Mouse (Mus musculus) CD4-positive, CD25-positive, alpha-beta regulatory T cell, adult 2 months (primary cell): ENCODE data around the gene Abcc4.

Source experiments
- DNase-seq: peaks from one replicate; pipeline ENCODE4 v3.0.0-alpha.2; 2012; ENCODE audit warnings: low read depth, low spot score

Abcc4 gene

GRCm38 (mm10) chr14:118638447-118639275 is 67.4 kb downstream of the Abcc4 start:
- no peak for DNase-seq

DNA sequence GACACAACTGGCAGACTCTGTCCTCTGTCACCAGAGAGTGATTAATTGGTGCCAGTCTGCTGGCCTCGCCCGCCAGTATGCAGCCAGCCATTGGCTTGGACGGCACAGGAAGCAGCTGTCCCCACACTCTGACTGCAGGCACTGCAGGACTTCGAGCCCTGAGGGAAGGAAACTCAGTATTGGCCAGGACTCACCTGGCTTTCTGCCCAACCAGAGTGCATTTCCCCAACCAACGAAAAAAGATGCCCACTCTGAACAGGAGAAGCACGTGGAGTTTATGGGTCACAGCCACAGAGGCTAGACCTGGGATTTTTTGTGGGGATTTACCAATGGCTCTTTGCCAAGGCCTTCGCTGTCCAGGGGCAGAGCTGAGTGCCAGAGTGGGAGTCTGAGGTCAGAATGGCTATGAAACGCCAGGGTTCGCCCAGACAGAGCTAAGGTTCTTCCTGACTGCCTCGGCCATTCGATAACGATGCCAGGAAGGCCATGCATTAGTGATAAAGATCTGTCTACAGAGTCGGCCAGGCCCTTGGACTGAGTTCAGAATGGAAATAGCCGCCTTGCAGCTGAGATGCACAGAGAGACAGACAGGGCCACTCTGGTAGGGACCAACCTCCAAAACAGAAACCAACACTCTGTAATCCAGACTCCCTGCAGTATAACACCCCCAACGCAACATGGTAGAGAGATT is 70.4 kb downstream of the Abcc4 start:
- DNase-seq: no peak

- no peak for DNase-seq
These were observed 76.4 kb downstream of the Abcc4 start for GRCm38 (mm10) chr14:118629649-118630048.

DNA sequence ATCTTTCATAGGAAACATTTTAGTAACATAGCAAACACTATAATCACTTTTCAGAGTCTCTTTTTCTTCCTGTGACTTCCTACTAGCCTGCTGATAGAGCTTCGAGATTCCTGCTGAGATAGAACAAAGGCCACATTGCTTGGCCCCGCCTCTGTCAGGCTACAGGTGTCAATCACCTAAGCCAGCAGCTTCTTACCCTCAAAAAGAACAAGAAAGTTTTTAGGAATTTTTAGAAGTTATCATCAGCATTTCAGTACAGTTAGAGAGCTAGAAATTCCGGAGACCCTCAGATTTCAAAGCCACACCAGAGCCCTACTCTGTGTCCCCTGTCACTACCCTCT is 84.6 kb downstream of the Abcc4 start:
- DNase-seq: no peak

- no peak for DNase-seq
These were observed 85.1 kb downstream of the Abcc4 start for GRCm38 (mm10) chr14:118620773-118621448.

- DNase-seq: peak; percentile 71
These were observed 89.2 kb downstream of the Abcc4 start for GRCm38 (mm10) chr14:118616698-118617311.

- DNase-seq: no peak
These were observed 92.3 kb downstream of the Abcc4 start for GRCm38 (mm10) chr14:118613734-118614133.

DNA sequence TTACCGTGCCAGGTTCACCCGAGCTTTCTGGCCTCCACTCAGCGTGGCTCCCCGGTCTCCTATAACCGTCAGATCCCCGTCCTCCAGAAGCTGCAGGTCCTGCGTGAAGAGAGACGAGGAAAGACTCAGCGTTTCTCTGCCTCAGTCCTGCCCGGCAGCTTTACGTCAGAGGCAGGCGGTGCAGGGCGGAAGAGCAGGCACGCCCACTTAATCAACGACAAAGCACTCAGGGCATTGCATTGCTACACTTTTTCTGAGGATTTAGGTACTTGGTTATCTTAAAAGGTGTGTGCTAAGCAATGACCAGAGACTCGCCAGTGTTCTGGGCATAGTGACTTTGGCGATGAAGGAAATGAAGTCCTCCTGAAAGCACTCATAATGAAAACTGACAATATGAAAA is 94.3 kb downstream of the Abcc4 start:
- DNase-seq: no peak

GRCm38 (mm10) chr14:118610786-118611185 is 95.2 kb downstream of the Abcc4 start:
- no peak for DNase-seq

DNA sequence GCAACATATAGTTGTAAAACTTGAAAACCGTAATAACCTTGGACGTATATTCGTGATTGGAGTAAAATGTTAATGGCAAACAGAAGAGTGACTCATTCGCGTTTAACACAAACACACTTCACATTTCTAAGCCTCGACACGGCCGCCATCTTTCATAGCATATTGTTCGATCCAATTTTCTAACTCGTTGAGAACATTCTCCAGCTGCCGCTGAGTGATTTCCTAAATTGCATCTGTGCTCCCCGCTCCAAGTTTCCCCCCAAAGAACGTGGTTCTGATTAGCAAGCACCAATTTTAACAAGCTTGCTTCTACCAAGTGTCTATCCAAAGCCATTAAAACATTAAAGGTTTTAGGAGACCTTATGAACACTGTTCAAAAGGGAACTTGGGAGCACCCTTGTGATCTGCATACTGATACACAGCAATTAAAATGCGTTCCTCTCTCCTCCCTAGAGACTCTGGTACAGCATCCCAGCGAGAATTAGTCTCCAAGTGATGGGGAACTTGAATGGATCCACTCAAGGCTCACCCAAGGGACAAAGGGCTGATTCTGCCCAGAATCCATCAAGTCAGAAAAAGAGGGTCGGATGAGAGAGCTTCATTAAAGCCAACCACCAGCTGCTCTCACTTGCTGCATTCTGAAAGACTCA is 97.1 kb downstream of the Abcc4 start:
- no peak for DNase-seq

- DNase-seq: no peak
These were observed 97.7 kb downstream of the Abcc4 start for GRCm38 (mm10) chr14:118608317-118608716.

GRCm38 (mm10) chr14:118606476-118606875 is 99.5 kb downstream of the Abcc4 start:
- no peak for DNase-seq

DNA sequence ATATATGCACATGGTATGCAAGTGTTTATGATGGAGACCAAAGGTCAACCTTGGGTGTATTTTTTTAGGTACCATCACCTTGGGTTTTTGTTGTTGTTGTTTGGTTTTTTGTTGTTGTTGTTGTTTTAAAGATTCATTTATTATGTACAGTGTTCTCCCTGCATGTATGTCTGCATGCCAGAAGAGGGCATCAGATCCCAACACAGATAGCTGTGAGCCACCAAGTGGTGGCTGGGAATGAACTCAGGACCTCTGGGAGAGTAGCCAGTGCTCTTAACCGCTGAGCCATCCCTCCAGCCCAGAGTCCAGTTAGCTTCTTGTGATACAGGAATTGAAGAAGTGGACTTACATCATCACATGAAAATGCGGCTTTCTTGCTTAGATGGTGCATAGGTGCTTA is 101.1 kb downstream of the Abcc4 start:
- DNase-seq: no peak

GRCm38 (mm10) chr14:118602031-118602430 is 104.0 kb downstream of the Abcc4 start:
- no peak for DNase-seq

DNA sequence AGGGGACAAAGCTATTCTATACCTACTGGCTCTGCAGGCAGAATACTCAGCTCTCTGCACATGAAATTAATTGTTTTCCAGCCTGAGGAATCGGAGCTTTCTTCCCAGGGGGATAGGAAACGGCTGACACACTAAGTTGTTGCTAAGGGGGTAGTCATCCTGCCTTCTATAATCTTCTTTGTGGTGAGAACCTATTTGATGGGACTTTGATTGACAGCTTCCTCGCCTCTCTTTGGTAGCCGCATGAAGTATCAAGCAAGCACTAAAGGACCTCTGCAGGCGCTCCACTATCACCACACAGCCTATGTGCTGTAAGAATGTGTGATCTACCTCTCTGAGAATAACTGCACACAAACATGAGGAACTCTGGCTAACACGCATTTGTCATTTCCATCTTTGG is 105.3 kb downstream of the Abcc4 start:
- DNase-seq: no peak

DNA sequence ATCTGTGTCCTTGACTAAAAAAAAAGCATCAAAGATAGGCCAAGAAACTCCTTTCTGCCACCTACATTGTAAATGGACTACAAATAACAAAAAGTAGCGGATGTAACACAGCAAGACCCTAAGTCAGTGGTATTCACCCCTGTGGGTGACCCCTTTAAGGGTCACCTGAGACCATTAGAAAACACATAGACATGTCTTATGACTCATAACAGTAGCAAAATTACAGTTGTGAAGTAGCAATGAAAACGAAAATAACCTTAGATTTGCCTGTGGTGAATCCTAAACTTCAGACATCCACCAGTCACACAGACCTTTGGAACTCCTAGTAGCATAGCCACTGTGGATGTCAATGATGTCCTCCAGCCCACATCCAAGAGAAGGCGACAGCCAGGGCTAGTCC is 107.3 kb downstream of the Abcc4 start:
- DNase-seq: no peak

DNA sequence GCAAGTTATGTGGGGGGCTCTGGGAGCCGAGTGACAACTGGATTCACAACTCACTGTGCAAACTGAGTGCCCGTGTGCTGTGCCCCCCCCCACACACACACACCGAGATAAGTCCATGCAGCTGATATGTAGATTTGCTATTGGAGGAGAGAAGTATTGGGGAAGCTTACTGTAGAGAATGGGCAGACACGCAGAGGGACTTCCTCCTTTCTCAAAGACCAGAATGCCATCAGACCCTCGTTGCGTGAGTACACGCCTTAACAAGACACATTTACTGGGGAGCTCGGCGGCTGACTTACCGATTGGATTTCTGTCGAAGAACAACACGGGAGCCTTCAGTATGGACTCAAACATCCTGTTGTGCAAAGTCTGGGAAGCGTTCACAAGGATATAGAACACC is 111.6 kb downstream of the Abcc4 start:
- DNase-seq: no peak

GRCm38 (mm10) chr14:118591477-118592403 is 114.3 kb downstream of the Abcc4 start:
- peak; percentile 44 for DNase-seq

DNA sequence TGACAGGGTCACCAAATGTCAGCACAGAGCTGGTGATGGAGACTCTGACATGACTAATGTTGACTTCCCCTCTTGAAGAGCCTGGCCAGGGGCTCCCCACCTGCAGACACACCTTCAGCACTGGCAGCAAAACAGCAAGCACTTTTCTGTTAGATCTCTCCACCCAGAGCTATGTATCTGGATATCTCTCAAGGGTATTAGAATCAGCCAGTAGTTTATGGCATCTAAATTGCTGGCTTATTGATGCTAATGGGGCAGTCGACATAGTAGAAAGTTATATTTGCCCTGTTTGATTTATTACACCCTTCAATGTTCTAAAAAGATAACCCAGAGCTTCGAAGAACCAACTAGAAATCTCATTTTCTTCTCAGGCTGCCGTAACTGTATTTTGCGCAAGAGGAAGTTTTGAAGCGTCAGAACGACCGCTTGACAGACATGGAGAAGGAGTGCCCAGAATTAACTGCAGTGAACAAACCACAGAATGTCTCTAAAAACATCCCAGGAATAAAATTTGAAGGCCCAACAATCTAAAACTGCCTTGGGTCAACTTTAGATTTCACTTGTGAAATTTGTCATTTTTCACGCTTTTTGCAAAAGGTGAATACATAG is 123.6 kb downstream of the Abcc4 start:
- no peak for DNase-seq

- DNase-seq: no peak
These were observed 124.3 kb downstream of the Abcc4 start for GRCm38 (mm10) chr14:118581673-118582072.
